Mouse (Mus musculus) lung, postnatal 25 days (tissue): ENCODE results near the gene Fam209.

Experiments
- DNase-seq: peaks from one replicate; pipeline ENCODE4 v3.0.0; 2022; ENCODE audit warnings: low spot score

Gene Fam209

DNA sequence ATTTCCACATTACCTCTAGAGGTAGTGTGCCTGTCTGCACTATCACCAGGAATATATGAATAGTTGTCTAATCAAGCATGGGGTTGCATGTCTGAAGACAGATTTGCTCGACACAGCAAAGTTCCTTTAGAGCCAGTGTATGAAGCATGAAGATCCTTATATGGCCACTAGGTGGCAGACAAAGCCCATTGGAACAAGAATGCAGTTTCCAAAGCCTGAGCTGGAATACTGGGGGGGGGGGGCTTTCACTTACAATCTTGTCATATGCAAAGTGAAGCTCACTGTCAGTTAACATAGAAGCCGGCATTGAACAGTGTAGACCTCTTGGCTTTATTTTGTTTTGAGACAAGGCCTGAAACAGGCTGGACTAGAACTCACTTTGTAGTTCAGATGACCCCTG is 5.5 kb downstream of the Fam209 start:
- peak; percentile 45 for DNase-seq

DNA sequence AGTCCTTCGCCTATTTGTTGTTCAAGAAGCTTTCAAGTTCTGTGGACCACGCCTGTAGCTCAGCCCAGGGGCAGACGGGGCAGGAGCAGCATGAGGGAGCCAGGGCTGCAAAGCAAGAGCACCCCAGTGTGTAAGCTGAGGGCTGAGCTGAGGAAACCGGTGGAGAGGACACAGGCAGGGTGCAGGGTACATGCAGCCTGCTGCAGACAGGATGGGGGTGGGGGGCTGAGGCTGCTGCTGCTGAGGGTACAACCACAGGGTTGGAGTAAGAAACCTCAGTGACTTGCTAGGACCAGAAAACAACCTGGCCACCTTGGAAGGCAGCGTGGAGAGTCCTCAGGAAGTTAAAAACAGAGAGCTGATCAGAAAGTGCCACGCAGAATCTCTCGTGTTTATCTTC is 8.0 kb downstream of the Fam209 start:
- DNase-seq, result no peak

GRCm38 (mm10) chr2:172481654-172482385 is 9.5 kb downstream of the Fam209 start:
- DNase-seq, result no peak

GRCm38 (mm10) chr2:172483766-172484413 is 11.6 kb downstream of the Fam209 start:
- DNase-seq, result no peak

GRCm38 (mm10) chr2:172484696-172485370 is 12.5 kb downstream of the Fam209 start:
- no peak for DNase-seq

- DNase-seq, result no peak
Measured at GRCm38 (mm10) chr2:172496736-172497345, 24.5 kb downstream of the Fam209 start.

DNA sequence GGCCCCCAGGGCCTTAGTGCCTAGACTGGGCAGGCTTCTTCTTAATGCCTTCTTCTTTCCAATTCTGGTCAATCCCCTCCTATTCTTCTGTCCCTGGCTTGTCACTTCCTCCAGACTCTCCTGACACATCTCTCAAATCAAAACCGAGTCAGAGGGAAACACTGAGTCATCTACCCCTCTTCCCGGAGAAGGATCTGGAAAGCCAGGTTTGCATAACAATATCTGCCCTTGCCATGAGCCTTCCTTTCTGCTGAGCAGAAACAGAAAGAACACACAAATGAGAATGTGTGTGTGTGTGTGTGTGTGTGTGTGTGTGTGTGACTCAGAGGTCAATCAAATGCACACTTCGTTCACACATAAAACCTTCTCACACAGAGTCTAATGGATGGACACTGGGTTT is 26.5 kb downstream of the Fam209 start:
- DNase-seq, result no peak

GRCm38 (mm10) chr2:172500752-172501316 is 28.5 kb downstream of the Fam209 start:
- DNase-seq, result no peak

- DNase-seq, result peak; percentile 5
Measured at GRCm38 (mm10) chr2:172501341-172501740, 29.0 kb downstream of the Fam209 start.

DNA sequence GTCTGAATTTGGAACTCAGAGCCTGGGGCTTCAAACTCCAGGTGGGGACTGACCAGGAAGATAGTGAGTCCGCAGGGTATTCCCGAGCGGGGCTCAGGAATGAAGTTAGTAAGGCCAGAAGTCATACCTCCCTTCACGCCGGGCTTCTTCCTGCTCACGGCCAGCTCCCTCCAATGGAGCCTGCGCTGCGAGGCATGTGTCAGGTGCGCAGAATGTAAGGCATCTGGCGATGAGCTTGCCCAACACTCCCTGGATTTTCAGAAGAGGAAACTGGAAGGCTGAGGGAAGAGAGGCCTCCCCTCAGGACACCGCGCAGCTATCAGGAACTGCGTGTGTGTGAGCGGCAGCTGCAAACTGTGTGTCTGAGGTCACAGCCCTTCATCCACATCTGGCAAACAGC is 29.8 kb downstream of the Fam209 start:
- no peak for DNase-seq

GRCm38 (mm10) chr2:172506121-172506520 is 33.8 kb downstream of the Fam209 start:
- DNase-seq, result no peak

DNA sequence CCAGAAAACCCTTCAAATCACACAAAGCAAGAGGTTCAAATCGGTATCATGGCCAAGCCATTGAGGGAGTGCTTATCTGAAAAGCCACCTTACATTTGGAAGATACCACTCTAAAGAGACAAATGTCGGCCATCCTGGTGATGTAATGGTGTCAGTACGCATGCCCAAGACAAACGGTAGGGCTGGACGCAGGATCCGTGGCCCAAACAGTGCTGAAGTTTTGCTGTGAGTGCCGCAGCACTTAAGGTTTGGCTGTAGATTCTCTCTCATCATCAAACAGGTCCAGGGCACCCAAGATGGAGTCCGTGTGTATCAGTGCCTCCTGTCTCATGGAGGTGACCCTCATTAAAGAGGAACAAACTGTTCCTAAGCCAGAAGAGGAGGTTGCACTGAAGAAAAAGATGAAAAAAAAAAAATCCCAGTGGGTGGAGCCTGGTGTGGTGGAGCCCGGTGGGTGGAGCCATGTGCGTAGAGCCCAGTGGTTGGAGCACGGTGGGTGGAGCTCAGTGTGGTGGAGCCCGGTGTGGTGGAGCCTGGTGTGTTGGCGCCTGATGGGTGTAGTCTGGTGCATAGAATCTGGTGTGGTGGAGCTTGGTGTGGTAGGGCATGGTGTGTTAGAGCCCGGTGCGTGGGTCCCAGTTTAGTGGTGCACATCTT is 37.9 kb downstream of the Fam209 start:
- DNase-seq, result no peak

GRCm38 (mm10) chr2:172510899-172511298 is 38.6 kb downstream of the Fam209 start:
- no peak for DNase-seq

- DNase-seq, result no peak
Measured at GRCm38 (mm10) chr2:172516407-172516992, 44.2 kb downstream of the Fam209 start.

DNA sequence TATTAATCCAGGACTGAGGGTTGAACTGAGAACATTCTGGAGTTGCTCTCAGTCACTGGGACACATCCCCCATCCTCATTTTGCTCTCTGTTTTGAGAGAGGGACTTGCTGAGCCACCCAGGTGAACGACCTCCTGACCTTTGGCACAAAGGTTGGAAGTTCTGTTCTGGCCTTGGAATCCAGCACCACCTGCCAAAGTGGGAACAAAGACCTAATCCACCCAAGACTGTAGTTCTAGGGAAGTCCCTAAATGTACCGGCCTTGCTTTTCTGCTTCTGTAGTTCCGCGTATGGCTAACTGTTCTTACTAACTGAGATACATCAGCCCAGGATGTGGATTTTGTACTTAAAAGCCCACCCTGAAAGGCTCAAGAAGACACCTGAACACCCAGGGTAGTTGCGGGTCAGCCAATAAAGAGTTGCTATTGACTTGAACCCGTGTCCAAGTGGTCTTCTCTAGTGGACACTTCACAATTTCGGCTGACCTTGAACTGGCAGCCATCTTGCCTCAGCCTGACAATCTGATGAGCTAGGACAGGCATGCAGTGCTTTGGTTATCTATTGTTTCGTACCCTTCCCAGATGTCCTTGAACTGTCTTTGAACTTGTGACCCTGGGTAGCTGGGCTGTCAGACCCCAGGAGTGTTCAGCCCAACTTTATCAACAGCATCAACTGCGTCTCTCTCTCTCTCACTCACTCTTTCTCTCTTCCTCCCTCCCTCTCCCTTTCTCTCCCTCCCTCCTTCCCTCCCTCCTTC is 48.5 kb downstream of the Fam209 start:
- DNase-seq, result no peak

GRCm38 (mm10) chr2:172522528-172522927 is 50.2 kb downstream of the Fam209 start:
- no peak for DNase-seq
